Mouse (Mus musculus): ENCODE measurements around the gene Plekhg6.
A peak's percentile ranks its signal among the peaks of the same experiment; 100 is the strongest.

Plekhg6 gene

GRCm38 (mm10) chr6:125322794-125323193, 57.8 kb downstream of the Plekhg6 start:
- peak; percentile 16 for DNase-seq

- no peak for DNase-seq
Measured at GRCm38 (mm10) chr6:125321114-125321855, 59.3 kb downstream of the Plekhg6 start.

GRCm38 (mm10) chr6:125320323-125320722, 60.3 kb downstream of the Plekhg6 start, which contains the start of gene Scnn1a:
Gene Scnn1a, plus strand, starts transcription at chr6:125320659.
- DNase-seq = no peak

GRCm38 (mm10) chr6:125319919-125320296, 60.7 kb downstream of the Plekhg6 start:
- no peak for DNase-seq

- DNase-seq = no peak
Measured at GRCm38 (mm10) chr6:125318981-125319918, 61.3 kb downstream of the Plekhg6 start.

- no peak for DNase-seq
Measured at GRCm38 (mm10) chr6:125317077-125317476, 63.5 kb downstream of the Plekhg6 start.

GRCm38 (mm10) chr6:125314746-125315145, 65.8 kb downstream of the Plekhg6 start:
- DNase-seq = no peak

- no peak for DNase-seq
Measured at GRCm38 (mm10) chr6:125314231-125314563, 66.4 kb downstream of the Plekhg6 start.

- peak; percentile 34 for DNase-seq
Measured at GRCm38 (mm10) chr6:125313546-125314230, 66.9 kb downstream of the Plekhg6 start, which contains the start of gene Ltbr. Gene Ltbr, minus strand, starts transcription at chr6:125313885.

Data from right cerebral cortex, adult 18-20 months (tissue).